Mouse (Mus musculus) limb, embryonic 11.5 days (tissue): ENCODE measurements around the gene Ambn. TPM values are rescaled to one million over a fixed set of nuclear protein-coding genes. Genes with fewer than 3 reads are reported as not detected.

Experiments used
- ATAC-seq: fragments of 200-750 bp; cut with Nextera tagmentation; 2 replicates; pipeline ENCODE4 v1.8.0; 2017; ENCODE audit warnings: low read depth; ENCODE audit not compliant: insufficient number of reproducible peaks, low FRiP score, low TSS enrichment
- DNase-seq: peaks from one replicate; pipeline ENCODE4 v3.0.0-alpha.2; 2015; ENCODE audit warnings: low spot score
- H3K27ac ChIP-seq: fragments of 300-500 bp; sonication (generic); replicated peaks from 2 replicates; pipeline ENCODE4 v1.5.1; 2014; ENCODE audit warnings: low read depth, mild to moderate bottlenecking, low read length
- H3K27me3 ChIP-seq: fragments of 300-500 bp; sonication (generic); 2 replicates; pipeline ENCODE4 v1.6.1; 2014; ENCODE audit warnings: mild to moderate bottlenecking, low read length, mixed read lengths; ENCODE audit not compliant: control insufficient read depth, insufficient read depth
- H3K36me3 ChIP-seq: fragments of 300-500 bp; sonication (generic); 2 replicates; pipeline ENCODE4 v1.6.1; 2014; ENCODE audit warnings: mild to moderate bottlenecking, low read length, moderate library complexity, mixed read lengths; ENCODE audit not compliant: control insufficient read depth, insufficient read depth
- H3K4me1 ChIP-seq: fragments of 300-500 bp; sonication (generic); 2 replicates; pipeline ENCODE4 v1.6.1; 2014; ENCODE audit warnings: low read length, mixed read lengths; ENCODE audit not compliant: control insufficient read depth, insufficient read depth
- H3K4me2 ChIP-seq: fragments of 300-500 bp; sonication (generic); 2 replicates; pipeline ENCODE4 v1.6.1; 2014; ENCODE audit warnings: low read depth, mild to moderate bottlenecking, moderate library complexity; ENCODE audit not compliant: severe bottlenecking
- H3K4me3 ChIP-seq: fragments of 300-500 bp; sonication (generic); 2 replicates; pipeline ENCODE4 v1.5.1; 2014; ENCODE audit warnings: low read depth, low read length
- H3K9ac ChIP-seq: fragments of 300-500 bp; sonication (generic); 2 replicates; pipeline ENCODE4 v1.6.1; 2014; ENCODE audit warnings: mild to moderate bottlenecking, low read length
- H3K9me3 ChIP-seq: fragments of 300-500 bp; sonication (generic); 2 replicates; pipeline ENCODE4 v1.6.1; 2016; ENCODE audit warnings: low read length; ENCODE audit not compliant: control insufficient read depth
- WGBS: fragments of 180-500 bp; shearing (Covaris S2); extraction: QIAGEN DNeasy Blood & Tissue Kit; methylation state at CpG from one replicate; pipeline ENCODE4 v1.1.7; 2014; 5-methylcytosine and 5-hydroxymethylcytosine counted together
- polyA plus RNA-seq: library from polyadenylated mRNA; unstranded; fragments of >200 nt; fragmentation: Nextera tagmentation; extraction: Ambion mirVana; gene quantifications from 2 replicates; pipeline ENCODE4 v1.2.1, GENCODE M21; 2014

Ambn gene
- polyA plus RNA-seq, 1 experiment from 2014 or later: 0.51 TPM

GRCm38 (mm10) chr5:88491111-88491510 lies 35.3 kb downstream of the Ambn start:
- no peak overlapping the region for H3K9ac ChIP-seq
- 86% methylated on average over 5 of the region's 5 CpGs for WGBS
- no peak overlapping the region for H3K4me2 ChIP-seq
- H3K4me1 ChIP-seq: no peaks in the 10 kb centered on the region
- ATAC-seq (no peak), DNase-seq (no peak)
- H3K36me3 ChIP-seq: no peaks in the 10 kb centered on the region
- no peaks in the 10 kb centered on the region for H3K27me3 ChIP-seq
- H3K9me3 ChIP-seq: no peaks in the 10 kb centered on the region
- no peak overlapping the region for H3K4me3 ChIP-seq
- no peak overlapping the region for H3K27ac ChIP-seq

- H3K4me1 ChIP-seq: no peaks in the 10 kb centered on the region
- ATAC-seq: no peak
- H3K9ac ChIP-seq: no peak overlapping the region
- no peaks in the 10 kb centered on the region for H3K9me3 ChIP-seq
- DNase-seq: no peak
- H3K4me2 ChIP-seq: no peak overlapping the region
- 71% methylated on average over 3 of the region's 3 CpGs for WGBS
- H3K27ac ChIP-seq: no peak overlapping the region
- H3K27me3 ChIP-seq: no peaks in the 10 kb centered on the region
- H3K4me3 ChIP-seq: no peak overlapping the region
- no peaks in the 10 kb centered on the region for H3K36me3 ChIP-seq
These were observed 44.0 kb downstream of the Ambn start for GRCm38 (mm10) chr5:88499781-88500180.

GRCm38 (mm10) chr5:88508555-88508954 lies 52.8 kb downstream of the Ambn start:
- DNase-seq: no peak
- WGBS: 86% methylated on average over 1 of the region's 1 CpGs
- no peaks in the 10 kb centered on the region for H3K36me3 ChIP-seq
- H3K4me3 ChIP-seq: no peak overlapping the region
- H3K9me3 ChIP-seq: no peaks in the 10 kb centered on the region
- H3K4me1 ChIP-seq: no peaks in the 10 kb centered on the region
- H3K27ac ChIP-seq: no peak overlapping the region
- H3K4me2 ChIP-seq: no peak overlapping the region
- no peaks in the 10 kb centered on the region for H3K27me3 ChIP-seq
- no peak for ATAC-seq
- no peak overlapping the region for H3K9ac ChIP-seq

GRCm38 (mm10) chr5:88508990-88509389 lies 53.2 kb downstream of the Ambn start:
- DNase-seq (no peak), ATAC-seq (no peak)
- H3K27me3 ChIP-seq: no peaks in the 10 kb centered on the region
- H3K4me3 ChIP-seq: no peak overlapping the region
- no peak overlapping the region for H3K4me2 ChIP-seq
- H3K36me3 ChIP-seq: no peaks in the 10 kb centered on the region
- H3K9ac ChIP-seq: no peak overlapping the region
- no peaks in the 10 kb centered on the region for H3K4me1 ChIP-seq
- no peaks in the 10 kb centered on the region for H3K9me3 ChIP-seq
- 86% methylated on average over 1 of the region's 1 CpGs for WGBS
- no peak overlapping the region for H3K27ac ChIP-seq

Other genes starting within 250 kb of the Ambn start
- gene Gm7714, start 187.1 kb upstream of the Ambn start, polyA plus RNA-seq: not detected in 2 replicates
- not detected in 2 replicates for gene Prol1, start 138.7 kb upstream of the Ambn start, polyA plus RNA-seq
- not detected in 2 replicates for gene Amtn, start 79.9 kb upstream of the Ambn start, polyA plus RNA-seq
- gene Enam, start 32.0 kb downstream of the Ambn start, polyA plus RNA-seq: 0.03 and 0.24 TPM in 2 replicates
- 0.17 TPM in 1 of 2 replicates, not detected in the other for gene Jchain, start 71.9 kb downstream of the Ambn start, polyA plus RNA-seq
- 86.4 and 95.8 TPM in 2 replicates for gene Utp3, start 98.5 kb downstream of the Ambn start, polyA plus RNA-seq
- 9.9 and 11.1 TPM in 2 replicates for gene Rufy3, start 109.0 kb downstream of the Ambn start, polyA plus RNA-seq
- gene Grsf1, start 220.2 kb downstream of the Ambn start, polyA plus RNA-seq: 74.7 and 75.1 TPM in 2 replicates